Mouse (Mus musculus): Measurements from ENCODE around the gene Fam131c. TPM values are rescaled to one million over a fixed set of nuclear protein-coding genes. Genes with fewer than 3 reads are reported as not detected.

Gene Fam131c
- polyA plus RNA-seq, 1 experiment from 2014 or later: 0.29 TPM

DNA sequence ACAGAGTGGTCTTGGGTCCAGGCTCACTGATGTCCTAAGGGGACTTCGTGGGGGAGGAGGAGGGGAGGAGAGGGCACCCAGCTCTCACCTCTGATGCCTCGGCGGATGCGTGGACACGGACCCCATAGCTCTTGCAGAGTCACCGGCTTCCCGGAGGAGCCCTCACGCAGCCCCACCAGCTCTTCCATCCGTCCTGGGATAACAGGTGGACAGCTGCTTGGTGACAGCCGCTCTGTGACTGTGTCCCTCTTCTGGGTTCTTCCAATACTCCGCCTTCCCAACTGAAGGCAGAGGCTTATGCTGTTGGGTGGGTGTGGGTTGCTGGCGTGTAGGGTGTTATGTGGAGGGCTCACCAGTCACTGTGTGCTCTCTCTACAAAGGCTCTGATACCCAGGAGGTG lies 29.8 kb downstream of the Fam131c start:
- no peak overlapping the region for H3K4me3 ChIP-seq
- no peaks in the 10 kb centered on the region for H3K9me3 ChIP-seq (replicated peaks)
- peaks cover 24% of the 10 kb centered on the region for H3K4me1 ChIP-seq
- H3K27ac ChIP-seq: no peak overlapping the region; the same call in 1 of the 2 replicates
- DNase-seq (ENCODE audit: low spot score): no peak
- 76% methylated on average over 12 of the region's 12 CpGs for WGBS
- peaks cover 55% of the 10 kb centered on the region for H3K27me3 ChIP-seq (ENCODE audit: low read depth, poor library complexity, severe bottlenecking)
- no peaks in the 10 kb centered on the region for H3K36me3 ChIP-seq

DNA sequence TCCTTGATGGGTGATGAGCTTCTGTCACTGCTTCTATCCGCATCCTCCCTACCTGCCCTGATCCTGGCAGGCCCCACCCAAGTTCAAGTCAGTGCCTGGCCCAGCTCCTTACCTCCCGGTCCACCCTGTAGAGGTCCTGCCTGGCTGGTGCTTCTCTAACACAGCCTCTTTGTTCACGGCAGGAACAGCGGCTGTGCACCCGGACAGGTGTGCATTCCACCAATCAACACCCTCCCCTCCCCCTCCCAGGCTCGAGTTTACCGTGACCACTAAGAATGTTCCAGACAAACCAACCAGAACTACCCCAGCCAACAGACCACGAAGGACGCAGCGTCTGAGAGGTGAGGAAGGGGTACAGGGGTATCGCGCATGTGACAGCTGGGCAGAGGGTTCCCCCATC lies 30.5 kb downstream of the Fam131c start, which contains the start of gene Clcnka:
TSS of gene Clcnka (minus strand) at position 180 of the 400 bp plus-strand sequence.
- H3K27ac ChIP-seq: no peak within 1 kb of the TSS; the same call in 1 of the 2 replicates
- WGBS: 66% methylated on average over 12 of the region's 12 CpGs
- H3K4me1 ChIP-seq: peaks cover 24% of the 10 kb centered on the region
- no peaks in the 10 kb centered on the region for H3K9me3 ChIP-seq (replicated peaks)
- no peaks in the 10 kb centered on the region for H3K36me3 ChIP-seq
- no peak within 1 kb of the TSS for H3K4me3 ChIP-seq
- DNase-seq (ENCODE audit: low spot score): no peak
- peaks cover 53% of the 10 kb centered on the region for H3K27me3 ChIP-seq (ENCODE audit: low read depth, poor library complexity, severe bottlenecking)

DNA sequence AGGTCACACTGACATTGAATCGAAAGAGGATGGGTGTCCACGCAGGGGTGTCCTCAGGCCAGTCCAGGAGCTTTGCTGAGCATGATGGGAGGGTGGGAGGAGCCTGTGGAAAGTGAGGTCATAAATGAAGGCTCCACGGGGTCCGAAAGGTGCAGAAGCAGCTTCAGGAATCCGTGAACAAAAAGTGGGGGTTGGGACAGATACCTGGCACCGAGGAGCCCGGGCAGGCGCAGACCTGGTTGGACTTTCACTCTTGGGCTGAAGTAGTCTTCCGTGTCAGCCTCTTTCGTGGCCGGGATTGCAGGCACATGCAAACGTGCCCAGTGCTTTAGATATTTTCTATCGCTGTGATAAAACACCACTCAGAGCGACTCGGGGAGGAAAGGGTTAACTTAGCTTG lies 32.2 kb downstream of the Fam131c start:
- no peak overlapping the region for H3K4me3 ChIP-seq
- H3K27ac ChIP-seq: no peak overlapping the region
- WGBS: 85% methylated on average over 15 of the region's 15 CpGs
- peaks cover 50% of the 10 kb centered on the region for H3K27me3 ChIP-seq (ENCODE audit: low read depth, poor library complexity, severe bottlenecking)
- no peaks in the 10 kb centered on the region for H3K36me3 ChIP-seq
- no peak for DNase-seq (ENCODE audit: low spot score)
- H3K9me3 ChIP-seq (replicated peaks): no peaks in the 10 kb centered on the region
- H3K4me1 ChIP-seq: peaks cover 22% of the 10 kb centered on the region; the same call in 1 of the 2 replicates

DNA sequence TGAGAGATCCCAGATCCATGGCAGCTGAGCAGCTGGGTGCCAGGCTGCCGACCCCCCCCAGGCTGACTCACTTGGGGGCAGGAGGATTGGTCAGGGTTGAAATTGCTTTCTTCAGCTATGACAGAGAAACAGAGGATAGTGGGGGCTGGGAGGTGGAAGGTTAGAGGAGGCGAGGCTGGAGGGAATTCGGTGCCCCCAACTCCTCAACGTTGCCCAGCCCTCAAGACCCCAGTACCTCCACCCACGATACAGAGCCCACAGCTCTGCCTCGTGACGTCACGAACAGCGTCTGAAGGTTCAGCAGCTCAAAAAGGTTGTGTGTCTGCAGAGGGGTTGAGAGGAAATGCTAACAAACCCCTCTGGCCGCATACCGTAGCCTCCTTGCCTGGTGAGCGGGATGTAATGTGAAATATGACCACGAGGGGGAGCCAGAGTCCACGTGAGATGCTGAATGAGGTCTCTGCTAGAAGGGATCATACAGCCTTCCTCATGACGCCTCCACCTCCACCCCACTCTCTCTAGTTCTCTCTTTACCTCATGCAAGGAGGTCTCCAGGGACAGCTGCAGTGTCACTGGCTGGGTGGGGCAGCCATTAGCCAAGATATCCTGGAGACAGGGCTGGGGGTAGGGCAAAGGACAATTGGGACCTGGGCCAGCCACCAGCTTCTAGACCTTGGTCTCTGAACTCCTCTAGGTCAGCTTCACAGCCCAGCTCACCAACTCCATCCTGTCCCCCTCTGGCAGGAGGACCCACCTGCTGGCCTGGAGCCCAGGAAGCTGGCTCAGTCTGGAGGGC lies 36.7 kb downstream of the Fam131c start:
- no peaks in the 10 kb centered on the region for H3K36me3 ChIP-seq
- DNase-seq (ENCODE audit: low spot score): peak; percentile 94
- H3K4me3 ChIP-seq: peak overlapping the region; percentile 29
- peaks cover 11% of the 10 kb centered on the region; the same call in 1 of the 2 replicates for H3K4me1 ChIP-seq
- H3K27ac ChIP-seq: peak overlapping the region; percentile 38; the same call in 1 of the 2 replicates
- 15% methylated on average over 15 of the region's 15 CpGs for WGBS
- peaks cover 36% of the 10 kb centered on the region for H3K27me3 ChIP-seq (ENCODE audit: low read depth, poor library complexity, severe bottlenecking)
- H3K9me3 ChIP-seq (replicated peaks): no peaks in the 10 kb centered on the region

DNA sequence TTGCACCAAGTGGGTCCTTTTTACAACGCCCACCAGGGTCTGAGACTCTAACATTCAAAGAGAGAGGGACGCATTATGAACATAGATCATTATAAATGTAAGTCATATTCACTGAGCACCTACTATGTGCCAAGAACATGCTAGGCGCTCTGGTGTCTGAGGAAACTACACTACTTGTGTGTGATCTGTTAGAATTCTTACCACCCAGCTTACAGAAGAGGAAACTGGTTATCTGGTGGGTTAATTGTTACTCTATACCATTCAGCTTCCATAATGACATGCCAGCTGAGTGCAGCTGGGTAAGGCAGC lies 37.2 kb downstream of the Fam131c start:
- Histone ChIP-seq H3K9me3 (replicated peaks) (no peaks in the 10 kb centered on the region), H3K27ac (0 out of 2 replicates have a peak overlapping the region, but pooled peaks have one; percentile 38), H3K27me3 (ENCODE audit: low read depth, poor library complexity, severe bottlenecking) (peaks cover 36% of the 10 kb centered on the region), H3K4me1 (peaks cover 9% of the 10 kb centered on the region; the same call in 1 of the 2 replicates), H3K36me3 (no peaks in the 10 kb centered on the region), H3K4me3 (no peak overlapping the region)
- DNase-seq (ENCODE audit: low spot score): no peak
- WGBS: 80% methylated on average over 3 of the region's 3 CpGs

DNA sequence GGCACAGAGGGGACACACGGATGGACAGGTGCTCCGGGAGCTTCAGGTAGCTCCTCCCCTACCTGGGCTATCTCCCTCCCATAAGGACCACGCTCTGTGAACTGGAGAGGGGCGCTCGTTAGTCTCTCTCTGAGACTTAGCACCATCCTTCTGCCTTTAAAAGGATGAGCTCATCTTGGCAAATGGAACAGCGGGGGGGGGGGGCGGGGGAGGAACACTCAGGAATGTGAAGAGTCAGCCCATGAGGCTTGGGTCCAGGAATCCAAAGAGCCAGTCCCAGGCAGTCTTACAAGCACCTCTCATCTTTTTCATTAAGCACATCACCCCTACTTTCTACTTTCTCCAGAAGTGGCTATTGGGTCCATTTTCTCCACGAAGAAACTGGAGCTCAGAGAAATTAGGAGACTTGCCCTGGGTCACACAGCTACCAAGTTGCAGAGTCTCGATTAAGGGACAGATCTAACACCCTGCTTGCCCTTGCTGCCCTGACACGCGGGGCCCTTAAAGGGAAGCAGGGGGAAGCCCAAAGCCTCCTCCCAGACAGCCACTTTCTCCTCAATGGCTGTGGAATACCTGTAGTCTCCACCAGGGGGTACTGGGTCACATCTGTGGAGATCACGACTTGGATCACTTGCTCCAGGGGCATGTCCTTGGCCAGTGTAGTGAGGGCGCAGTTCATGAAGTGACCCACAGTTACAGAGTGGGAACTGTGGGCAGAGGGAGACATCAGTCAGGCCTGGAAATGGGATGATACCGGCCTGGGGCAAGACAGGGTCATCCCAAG lies 38.7 kb downstream of the Fam131c start:
- Histone ChIP-seq H3K27ac (no peak overlapping the region), H3K36me3 (no peaks in the 10 kb centered on the region), H3K4me3 (no peak overlapping the region), H3K4me1 (peaks cover 8% of the 10 kb centered on the region), H3K27me3 (ENCODE audit: low read depth, poor library complexity, severe bottlenecking) (peaks cover 42% of the 10 kb centered on the region), H3K9me3 (replicated peaks) (no peaks in the 10 kb centered on the region)
- WGBS: 43% methylated on average over 14 of the region's 14 CpGs
- no peak for DNase-seq (ENCODE audit: low spot score)

DNA sequence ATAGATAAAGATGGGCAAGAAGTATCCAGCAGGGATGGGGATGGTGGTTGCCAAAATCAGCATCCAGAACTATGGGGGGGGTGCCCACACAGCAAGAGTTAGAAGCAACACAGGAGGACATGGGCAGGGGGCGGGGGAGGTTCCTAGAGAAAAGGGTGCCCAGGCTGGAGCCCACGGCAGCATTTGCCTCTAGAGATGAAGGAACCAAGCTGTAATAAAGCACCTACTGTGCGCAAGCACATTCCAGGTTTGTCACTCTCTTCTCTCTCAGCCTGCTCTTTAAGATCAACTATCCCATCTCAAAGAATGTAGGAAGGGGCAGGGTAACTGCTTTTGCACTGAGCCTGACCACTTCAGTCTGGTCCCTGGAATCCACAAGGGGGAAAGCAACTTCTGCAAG lies 40.6 kb downstream of the Fam131c start:
- no peak overlapping the region for H3K27ac ChIP-seq
- H3K9me3 ChIP-seq (replicated peaks): no peaks in the 10 kb centered on the region
- H3K4me1 ChIP-seq: peaks cover 8% of the 10 kb centered on the region
- 92% methylated on average over 3 of the region's 3 CpGs for WGBS
- no peaks in the 10 kb centered on the region for H3K36me3 ChIP-seq
- no peak overlapping the region for H3K4me3 ChIP-seq
- peaks cover 47% of the 10 kb centered on the region for H3K27me3 ChIP-seq (ENCODE audit: low read depth, poor library complexity, severe bottlenecking)
- no peak for DNase-seq (ENCODE audit: low spot score)

DNA sequence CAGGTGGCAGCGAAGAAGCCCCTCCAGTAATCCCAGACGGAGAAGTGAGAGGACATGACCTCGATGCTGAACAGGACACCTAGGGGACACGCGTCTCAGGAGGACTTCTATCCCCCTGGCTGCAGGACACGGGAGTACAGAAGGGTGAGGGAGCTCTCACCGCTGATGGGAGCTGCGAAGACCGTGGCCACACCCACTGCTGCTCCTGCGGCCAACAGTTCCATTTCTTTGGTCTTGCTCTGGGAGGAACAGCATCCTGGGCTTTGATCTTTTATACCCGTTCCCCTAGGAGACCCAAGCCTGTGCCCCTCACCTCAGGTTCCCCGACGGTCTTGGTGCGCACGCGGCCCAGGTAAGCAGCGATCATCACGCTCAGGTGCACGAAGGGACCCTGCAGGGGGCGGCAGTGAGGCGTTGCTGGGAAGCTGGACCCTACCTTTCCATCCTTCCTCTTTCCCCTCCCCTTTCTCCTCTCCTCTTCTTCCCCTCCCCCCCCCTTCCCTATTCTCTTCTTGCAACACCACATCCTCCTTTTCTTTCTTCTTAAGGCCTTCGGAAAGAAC lies 43.5 kb downstream of the Fam131c start:
- no peaks in the 10 kb centered on the region for H3K9me3 ChIP-seq (replicated peaks)
- 16% methylated on average over 22 of the region's 22 CpGs for WGBS

DNA sequence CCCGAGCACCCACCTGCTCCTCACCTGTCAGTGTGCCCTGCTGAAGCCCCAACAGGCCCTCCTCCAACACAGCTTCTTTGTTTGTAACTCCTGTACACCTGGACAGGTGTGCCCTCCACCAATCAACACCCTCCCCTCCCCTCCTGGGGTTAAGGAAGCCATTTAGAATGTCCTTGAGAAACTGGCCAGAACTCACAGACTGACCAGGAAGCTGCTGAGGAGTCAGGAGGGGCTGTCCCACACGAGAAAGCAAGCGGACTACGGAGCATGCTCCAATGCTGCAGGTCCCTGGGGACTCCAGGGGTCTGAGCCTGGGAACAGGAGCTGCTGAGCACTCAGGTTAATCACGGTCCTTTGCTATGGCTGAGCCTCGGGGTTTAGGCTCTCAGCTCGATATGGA lies 47.9 kb downstream of the Fam131c start, which contains the start of gene Clcnkb:
TSS of gene Clcnkb (minus strand) at position 91 of the 400 bp plus-strand sequence.
- peaks cover 13% of the 10 kb centered on the region for H3K4me1 ChIP-seq
- no peaks in the 10 kb centered on the region for H3K9me3 ChIP-seq (replicated peaks)
- no peak for DNase-seq (ENCODE audit: low spot score)
- no peaks in the 10 kb centered on the region for H3K36me3 ChIP-seq
- WGBS: 64% methylated on average over 7 of the region's 7 CpGs
- H3K27me3 ChIP-seq (ENCODE audit: low read depth, poor library complexity, severe bottlenecking): peaks cover 20% of the 10 kb centered on the region; the same call in 1 of the 2 replicates
- no peak within 1 kb of the TSS for H3K27ac ChIP-seq
- H3K4me3 ChIP-seq: no peak within 1 kb of the TSS

More for the DNA sequence above, 43.5 kb downstream of the Fam131c start:
- H3K4me1 ChIP-seq: no peaks in the 10 kb centered on the region; the same call in 1 of the 2 replicates
- H3K36me3 ChIP-seq: no peaks in the 10 kb centered on the region
- H3K4me3 ChIP-seq: no peak overlapping the region
- DNase-seq (ENCODE audit: low spot score): no peak
- no peak overlapping the region for H3K27ac ChIP-seq
- H3K27me3 ChIP-seq (ENCODE audit: low read depth, poor library complexity, severe bottlenecking): peaks cover 22% of the 10 kb centered on the region; the same call in 1 of the 2 replicates

DNA sequence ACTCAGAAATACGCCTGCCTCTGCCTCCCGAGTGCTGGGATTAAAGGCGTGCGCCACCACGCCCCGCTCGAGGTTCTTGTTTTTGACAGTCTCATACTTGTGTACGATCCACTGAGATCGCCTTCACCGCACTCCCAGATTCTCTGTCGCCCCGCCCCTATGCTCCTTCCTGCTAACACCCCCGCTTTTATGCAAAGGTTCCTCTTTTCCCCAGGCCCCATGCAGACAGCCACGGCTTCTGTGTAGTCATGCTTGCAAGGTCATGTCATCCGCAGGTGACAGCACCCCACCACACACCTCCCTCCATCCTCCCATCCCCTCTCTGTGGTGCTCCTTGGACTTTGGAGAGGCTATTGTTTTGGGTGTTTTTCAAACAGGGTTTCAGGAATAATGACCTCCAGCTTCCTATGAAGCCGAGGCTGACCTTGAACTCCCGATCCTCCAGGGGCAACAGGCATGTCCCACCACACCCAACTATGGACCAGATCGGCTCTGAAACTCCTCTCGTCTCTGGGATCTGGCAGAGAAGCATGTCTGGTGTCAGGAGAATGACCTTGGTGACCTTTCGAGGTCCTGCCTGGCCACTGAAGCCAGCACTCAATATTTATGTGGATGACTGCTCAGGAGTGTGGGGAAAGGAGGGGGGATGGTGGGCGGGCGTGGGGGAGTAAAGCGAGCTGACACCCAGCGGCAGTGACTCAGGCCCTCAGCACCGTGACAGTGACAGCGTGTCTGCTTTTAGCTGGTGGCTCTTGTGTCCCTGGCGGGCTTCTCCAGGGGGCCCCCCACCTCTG lies 51.6 kb downstream of the Fam131c start:
- 63% methylated on average over 27 of the region's 27 CpGs for WGBS
- no peak overlapping the region for H3K4me3 ChIP-seq
- H3K27me3 ChIP-seq (ENCODE audit: low read depth, poor library complexity, severe bottlenecking): peaks cover 40% of the 10 kb centered on the region
- no peak for DNase-seq (ENCODE audit: low spot score)
- no peaks in the 10 kb centered on the region for H3K9me3 ChIP-seq (replicated peaks)
- H3K4me1 ChIP-seq: peaks cover 23% of the 10 kb centered on the region
- H3K36me3 ChIP-seq: no peaks in the 10 kb centered on the region
- H3K27ac ChIP-seq: no peak overlapping the region

DNA sequence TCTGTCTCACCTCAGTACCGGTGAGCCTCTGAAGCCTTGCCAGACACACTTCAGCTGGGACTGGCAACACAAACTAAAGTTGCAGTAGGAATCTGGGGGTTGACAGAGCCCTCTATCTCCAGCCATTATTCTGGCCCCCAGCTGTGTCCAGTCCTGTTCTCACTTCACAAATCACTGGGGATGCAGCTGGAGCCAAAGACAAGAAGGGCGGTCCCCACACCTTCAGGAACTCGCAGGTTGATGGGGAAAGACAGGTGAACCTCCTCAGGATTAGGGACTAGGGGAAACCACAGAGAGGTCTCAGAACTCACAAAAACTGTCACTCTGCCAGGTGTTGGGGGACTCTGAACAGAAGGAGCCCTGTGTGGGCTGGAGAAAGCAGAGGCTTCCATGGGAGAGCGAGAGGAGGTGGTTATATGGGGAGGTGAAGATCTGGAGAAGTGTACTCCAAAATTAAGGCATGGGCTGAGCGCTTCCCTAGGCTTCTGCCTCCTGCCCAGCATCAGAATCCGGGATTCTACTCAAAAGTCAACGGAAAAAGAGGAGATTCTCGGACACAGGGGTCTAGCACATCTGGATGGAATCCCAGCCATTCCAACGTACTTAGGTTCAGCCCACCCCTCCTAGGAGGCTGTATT lies 52.3 kb downstream of the Fam131c start, which contains the start of gene Hspb7:
TSS of gene Hspb7 (plus strand) at position 588 of the 638 bp plus-strand sequence.
- 49% methylated on average over 9 of the region's 9 CpGs for WGBS
- no peaks in the 10 kb centered on the region for H3K36me3 ChIP-seq
- H3K4me3 ChIP-seq: no peak within 1 kb of the TSS
- H3K4me1 ChIP-seq: peaks cover 29% of the 10 kb centered on the region
- H3K27ac ChIP-seq: no peak within 1 kb of the TSS
- H3K27me3 ChIP-seq (ENCODE audit: low read depth, poor library complexity, severe bottlenecking): peaks cover 47% of the 10 kb centered on the region
- no peaks in the 10 kb centered on the region for H3K9me3 ChIP-seq (replicated peaks)
- no peak for DNase-seq (ENCODE audit: low spot score)

DNA sequence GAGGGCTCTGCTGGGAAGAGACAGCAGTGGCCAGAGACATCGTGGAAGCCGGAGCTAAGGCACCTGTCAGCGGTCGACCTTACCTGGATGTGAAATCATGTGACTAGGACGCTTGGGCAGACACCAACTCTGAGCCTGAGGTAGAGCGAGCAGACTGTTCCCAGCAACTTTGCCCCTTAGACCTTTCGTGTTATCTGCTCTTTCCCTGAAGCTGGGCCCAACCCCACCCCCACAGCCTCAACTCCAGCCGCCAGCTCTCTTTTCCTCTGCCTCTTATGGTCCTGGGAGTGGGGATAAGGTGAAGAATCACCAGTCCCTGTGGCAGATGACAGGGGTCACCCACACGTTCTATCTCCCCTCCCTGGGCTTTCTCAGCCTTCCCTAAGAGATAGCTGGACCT lies 52.9 kb downstream of the Fam131c start:
- 41% methylated on average over 9 of the region's 9 CpGs for WGBS
- Histone ChIP-seq H3K4me1 (peaks cover 34% of the 10 kb centered on the region), H3K27me3 (ENCODE audit: low read depth, poor library complexity, severe bottlenecking) (peaks cover 53% of the 10 kb centered on the region), H3K9me3 (replicated peaks) (no peaks in the 10 kb centered on the region), H3K36me3 (no peaks in the 10 kb centered on the region), H3K4me3 (no peak overlapping the region), H3K27ac (no peak overlapping the region)
- DNase-seq (ENCODE audit: low spot score): no peak
